Mouse (Mus musculus) kidney, postnatal 10 days (tissue): ENCODE measurements around the gene Rpl22l1.
"Not testable (repeated sequence)": the region's sequence is repeated elsewhere in the genome, so short reads cannot be mapped to it uniquely, and the experiment has no call there.

Source experiments
- DNase-seq: peaks from one replicate; pipeline ENCODE4 v3.0.0; 2021; ENCODE audit warnings: mixed read lengths

The Rpl22l1 gene

GRCm38 (mm10) chr3:28805301-28806097 is at the start of gene Rpl22l1:
TSS of gene Rpl22l1 (plus strand) at chr3:28805436.
- peak; percentile 99 for DNase-seq

GRCm38 (mm10) chr3:28755477-28755876 is 49.8 kb upstream of the Rpl22l1 start:
- no peak for DNase-seq

GRCm38 (mm10) chr3:28761225-28761789 is 43.9 kb upstream of the Rpl22l1 start:
- DNase-seq = no peak

- no peak for DNase-seq
Measured at GRCm38 (mm10) chr3:28766935-28767334, 38.3 kb upstream of the Rpl22l1 start.

- no peak for DNase-seq
Measured at GRCm38 (mm10) chr3:28768222-28768621, 37.0 kb upstream of the Rpl22l1 start.

GRCm38 (mm10) chr3:28772919-28773318 is 32.3 kb upstream of the Rpl22l1 start:
- DNase-seq = not testable (repeated sequence)

GRCm38 (mm10) chr3:28775361-28775760 is 29.9 kb upstream of the Rpl22l1 start:
- DNase-seq = no peak

GRCm38 (mm10) chr3:28775958-28776357 is 29.3 kb upstream of the Rpl22l1 start:
- no peak for DNase-seq

- no peak for DNase-seq
Measured at GRCm38 (mm10) chr3:28776491-28776890, 28.7 kb upstream of the Rpl22l1 start.

GRCm38 (mm10) chr3:28780511-28780910 is 24.7 kb upstream of the Rpl22l1 start:
- no peak for DNase-seq

- peak; percentile 96 for DNase-seq
Measured at GRCm38 (mm10) chr3:28780994-28781393, 24.2 kb upstream of the Rpl22l1 start, which contains the start of gene Eif5a2. TSS of gene Eif5a2 (plus strand) at chr3:28781276.

GRCm38 (mm10) chr3:28781422-28781821 is 23.8 kb upstream of the Rpl22l1 start:
- no peak for DNase-seq

- DNase-seq = no peak
Measured at GRCm38 (mm10) chr3:28781848-28782247, 23.4 kb upstream of the Rpl22l1 start.

GRCm38 (mm10) chr3:28784176-28784575 is 21.1 kb upstream of the Rpl22l1 start:
- no peak for DNase-seq

- DNase-seq = no peak
Measured at GRCm38 (mm10) chr3:28794835-28795234, 10.4 kb upstream of the Rpl22l1 start.

- no peak for DNase-seq
Measured at GRCm38 (mm10) chr3:28808039-28808643, 2.9 kb downstream of the Rpl22l1 start.

- DNase-seq = no peak
Measured at GRCm38 (mm10) chr3:28811441-28811840, 6.2 kb downstream of the Rpl22l1 start.

GRCm38 (mm10) chr3:28814361-28814760 is 9.1 kb downstream of the Rpl22l1 start:
- DNase-seq = peak; percentile 9

GRCm38 (mm10) chr3:28816010-28816540 is 10.8 kb downstream of the Rpl22l1 start:
- no peak for DNase-seq

GRCm38 (mm10) chr3:28826272-28826671 is 21.0 kb downstream of the Rpl22l1 start:
- DNase-seq = no peak

GRCm38 (mm10) chr3:28827605-28828004 is 22.4 kb downstream of the Rpl22l1 start:
- no peak for DNase-seq

GRCm38 (mm10) chr3:28829454-28829853 is 24.2 kb downstream of the Rpl22l1 start:
- DNase-seq = no peak

- no peak for DNase-seq
Measured at GRCm38 (mm10) chr3:28836796-28837371, 31.6 kb downstream of the Rpl22l1 start.
